Mouse (Mus musculus) limb, embryonic 10.5 days (tissue): Measurements from ENCODE around the gene Cd247. TPM values are rescaled to one million over a fixed set of nuclear protein-coding genes. Genes with fewer than 3 reads are reported as not detected.

Source experiments
- DNase-seq: peaks from one replicate; pipeline ENCODE4 v3.0.0-alpha.2; 2017; ENCODE audit warnings: low spot score
- H3K27ac ChIP-seq: fragments of 300-500 bp; sonication (generic); 2 replicates; pipeline ENCODE4 v1.5.1; 2016; ENCODE audit warnings: mild to moderate bottlenecking
- H3K27me3 ChIP-seq: fragments of 300-500 bp; sonication (generic); 2 replicates; pipeline ENCODE4 v1.6.1; 2016; ENCODE audit warnings: low read depth, mild to moderate bottlenecking; ENCODE audit not compliant: poor library complexity, severe bottlenecking
- H3K36me3 ChIP-seq: fragments of 300-500 bp; sonication (generic); 2 replicates; pipeline ENCODE4 v1.6.1; 2016; ENCODE audit warnings: mild to moderate bottlenecking, moderate library complexity
- H3K4me1 ChIP-seq: fragments of 300-500 bp; sonication (generic); 2 replicates; pipeline ENCODE4 v1.6.1; 2016
- H3K4me3 ChIP-seq: fragments of 300-500 bp; sonication (generic); 2 replicates; pipeline ENCODE4 v1.5.1; 2016; ENCODE audit warnings: mild to moderate bottlenecking, moderate library complexity
- H3K9me3 ChIP-seq: fragments of 300-500 bp; sonication (generic); replicated peaks from 2 replicates; pipeline ENCODE4 v1.6.1; 2016; ENCODE audit warnings: mild to moderate bottlenecking
- WGBS: fragments of 180-500 bp; shearing (Covaris S2); methylation state at CpG from one replicate; pipeline ENCODE4 v1.1.7; 2016; 5-methylcytosine and 5-hydroxymethylcytosine counted together
- polyA plus RNA-seq: library from polyadenylated mRNA; unstranded; fragments of >200 nt; fragmentation: Nextera tagmentation; extraction: Ambion mirVana; gene quantifications from 2 replicates; pipeline ENCODE4 v1.2.1, GENCODE M21; 2016

Gene Cd247
- polyA plus RNA-seq, 1 experiment from 2014 or later, result 1.1 TPM

DNA sequence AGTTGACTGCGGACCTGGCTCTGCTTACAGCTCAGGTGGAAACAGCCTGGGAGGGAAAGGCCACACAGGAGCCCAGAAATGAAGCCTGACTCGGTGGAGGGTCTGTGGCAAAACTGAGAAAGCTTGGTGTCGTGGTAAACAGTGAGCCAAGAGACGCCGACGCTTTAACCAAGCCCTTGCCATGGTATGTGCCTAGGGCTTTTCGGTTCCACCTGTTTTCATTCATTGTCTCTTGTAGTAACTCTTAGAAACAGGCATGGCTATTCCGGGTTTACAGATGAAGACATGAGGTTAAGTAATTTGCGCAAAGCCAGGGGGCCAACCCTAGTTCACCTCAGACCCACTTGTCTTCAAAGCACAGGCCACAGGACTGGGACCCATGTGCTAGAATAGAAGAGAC, 23.9 kb upstream of the Cd247 start:
- peaks cover 35% of the 10 kb centered on the region for H3K27me3 ChIP-seq
- H3K36me3 ChIP-seq, result no peaks in the 10 kb centered on the region
- no peaks in the 10 kb centered on the region for H3K9me3 ChIP-seq
- H3K27ac ChIP-seq, result no peak overlapping the region
- WGBS, result 51% methylated on average over 9 of the region's 9 CpGs
- no peak for DNase-seq
- H3K4me1 ChIP-seq, result peaks cover 29% of the 10 kb centered on the region
- peak overlapping the region; percentile 92 for H3K4me3 ChIP-seq

DNA sequence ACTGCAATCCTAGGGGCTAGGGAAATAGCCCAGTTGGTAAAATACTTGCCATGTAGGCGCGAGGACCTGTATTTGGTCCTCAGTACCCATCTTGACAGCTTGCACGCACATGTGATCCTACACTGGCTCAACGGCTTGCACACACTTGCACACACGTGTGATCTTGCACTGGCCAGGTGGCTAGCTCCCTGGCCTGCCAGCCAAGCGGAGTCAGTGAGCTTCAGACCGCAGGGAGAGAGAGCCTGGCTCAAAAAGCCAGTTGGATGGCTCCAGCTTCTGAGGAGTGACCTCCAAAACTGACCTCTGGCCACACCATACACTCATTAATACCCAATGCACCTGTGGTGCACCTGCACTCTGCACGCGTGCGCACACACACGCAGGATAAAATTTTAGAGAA, 23.4 kb upstream of the Cd247 start:
- Histone ChIP-seq H3K36me3 (no peaks in the 10 kb centered on the region), H3K27me3 (peaks cover 35% of the 10 kb centered on the region), H3K4me3 (peak overlapping the region; percentile 92), H3K9me3 (no peaks in the 10 kb centered on the region), H3K4me1 (peaks cover 29% of the 10 kb centered on the region), H3K27ac (no peak overlapping the region)
- no peak for DNase-seq
- 85% methylated on average over 11 of the region's 11 CpGs for WGBS

DNA sequence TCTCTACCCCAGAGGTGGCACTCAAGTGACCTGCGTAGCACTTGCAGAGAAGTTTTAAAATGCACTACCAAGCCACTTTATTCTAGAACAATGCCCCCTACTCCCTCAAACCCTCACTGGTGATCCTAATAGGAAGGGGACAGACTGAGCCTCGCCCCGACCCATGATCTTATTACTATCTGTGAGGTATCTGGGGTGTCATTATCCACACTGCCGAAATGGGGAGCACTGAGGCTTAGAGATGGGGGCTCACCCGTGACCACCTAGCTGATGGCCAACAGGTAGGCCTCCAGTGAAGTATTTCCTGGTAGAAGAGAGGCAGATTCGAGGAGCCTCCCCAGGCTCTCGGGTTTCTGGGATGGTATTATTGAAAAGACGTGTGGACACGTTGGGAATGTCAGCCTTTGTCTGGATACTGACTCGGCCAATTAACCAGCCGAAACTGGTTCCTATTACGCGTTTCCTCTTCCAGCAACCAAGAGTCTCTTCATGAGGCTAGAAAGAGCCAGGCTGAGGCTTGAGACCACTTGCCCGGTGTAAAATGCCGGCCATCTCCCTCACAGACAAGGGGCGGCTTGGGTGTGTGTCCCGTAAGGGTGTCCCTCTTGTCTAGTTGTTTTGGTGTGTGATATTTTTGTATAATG, 22.7 kb upstream of the Cd247 start:
- Histone ChIP-seq H3K27me3 (peaks cover 35% of the 10 kb centered on the region), H3K4me1 (peaks cover 29% of the 10 kb centered on the region), H3K9me3 (no peaks in the 10 kb centered on the region), H3K36me3 (0 out of 2 replicates have a peak, but pooled peaks cover under 1% of the 10 kb centered on the region), H3K27ac (no peak overlapping the region), H3K4me3 (no peak overlapping the region)
- 86% methylated on average over 17 of the region's 17 CpGs for WGBS
- DNase-seq, result no peak

DNA sequence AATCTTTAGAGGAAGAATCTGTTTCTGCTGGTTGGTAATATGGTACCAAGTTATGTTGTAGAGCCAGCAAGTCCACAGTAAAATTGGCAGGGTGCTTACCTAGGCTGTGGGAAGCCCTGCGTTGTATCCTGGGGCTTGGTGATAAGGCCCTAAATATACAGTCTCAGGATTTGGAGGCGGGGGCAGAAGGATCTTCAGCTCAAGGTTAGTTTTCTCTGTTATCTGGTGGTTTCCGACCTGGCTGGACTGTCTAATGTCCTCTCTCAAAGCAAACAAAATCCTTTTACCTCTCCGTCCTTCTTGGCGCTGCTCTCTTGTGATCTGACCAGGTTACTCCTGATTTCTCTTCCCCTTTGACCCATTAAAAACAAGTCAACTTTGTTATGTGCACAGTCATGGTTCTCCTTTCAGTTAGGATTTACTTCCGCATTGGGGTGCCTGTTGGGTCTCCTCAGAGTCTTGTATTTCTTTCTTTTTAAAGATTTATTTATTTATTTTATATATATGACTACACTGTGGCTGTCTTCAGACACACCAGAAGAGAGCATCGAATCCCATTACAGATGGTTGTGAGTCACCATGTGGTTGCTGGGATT, 22.1 kb upstream of the Cd247 start:
- Histone ChIP-seq H3K4me3 (no peak overlapping the region), H3K36me3 (0 out of 2 replicates have a peak, but pooled peaks cover 2% of the 10 kb centered on the region), H3K9me3 (no peaks in the 10 kb centered on the region), H3K27ac (no peak overlapping the region; the same call in 1 of the 2 replicates), H3K4me1 (peaks cover 31% of the 10 kb centered on the region), H3K27me3 (peaks cover 35% of the 10 kb centered on the region)
- DNase-seq, result no peak
- WGBS, result 92% methylated on average over 7 of the region's 7 CpGs

DNA sequence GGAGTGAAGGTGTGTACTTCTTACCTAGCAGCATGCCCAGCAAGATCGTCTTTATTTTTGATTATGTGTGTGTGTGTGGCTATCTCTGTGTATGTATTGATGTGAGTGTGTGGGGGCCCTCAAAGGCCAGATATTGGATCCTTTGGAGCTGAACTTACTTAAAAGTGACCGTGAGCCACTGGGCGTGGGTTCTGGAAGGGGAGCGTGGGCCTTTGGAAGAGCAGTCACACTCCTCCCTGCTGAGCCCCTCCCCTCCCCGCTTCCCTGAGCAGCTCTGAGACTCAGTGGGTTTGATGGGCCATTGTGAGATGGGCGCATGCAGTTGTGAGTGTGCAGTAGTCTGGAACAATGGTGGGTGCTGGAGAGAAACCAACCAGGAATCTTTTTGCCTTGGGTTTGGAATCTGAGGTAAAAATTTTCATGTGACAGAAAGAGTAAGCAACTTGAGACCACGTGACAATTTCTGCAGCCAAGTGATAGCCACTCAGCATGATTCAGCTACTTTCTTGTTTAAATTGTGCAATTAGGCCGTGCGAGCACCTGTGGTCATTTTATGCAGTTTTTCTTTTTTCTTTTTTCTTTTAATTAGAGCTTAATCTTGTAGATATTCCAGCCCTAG, 19.5 kb upstream of the Cd247 start:
- WGBS, result 85% methylated on average over 9 of the region's 9 CpGs
- Histone ChIP-seq H3K36me3 (0 out of 2 replicates have a peak, but pooled peaks cover 2% of the 10 kb centered on the region), H3K27ac (no peak overlapping the region)

DNA sequence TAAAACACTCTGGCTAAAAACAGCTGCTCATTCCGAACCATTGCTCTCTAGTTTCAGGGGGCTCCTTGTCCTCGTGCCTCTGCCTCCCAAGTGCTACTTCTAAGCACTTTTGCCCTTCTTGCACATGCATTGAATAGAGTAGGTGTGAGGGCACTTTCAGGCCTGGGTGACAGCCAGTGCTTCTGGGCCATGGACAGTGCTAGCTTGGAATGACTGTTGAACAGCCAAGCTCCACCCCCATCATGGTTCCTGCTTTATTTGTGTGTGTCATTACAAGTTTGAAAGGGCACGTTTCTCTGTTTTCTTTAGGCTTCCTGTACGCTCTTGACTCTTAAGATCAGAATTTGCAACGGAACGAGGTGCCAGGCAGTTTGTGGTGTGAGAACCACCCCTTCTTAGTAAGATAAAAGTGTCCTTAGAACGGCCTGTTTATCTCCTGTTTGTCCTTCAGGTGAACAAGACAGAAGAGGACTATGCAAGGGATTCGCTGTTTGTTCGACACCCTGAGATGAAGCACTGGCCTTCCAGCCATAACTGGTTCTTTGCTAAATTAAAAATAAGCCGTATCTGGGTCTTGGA, 18.2 kb upstream of the Cd247 start:
- peaks cover 21% of the 10 kb centered on the region for H3K27me3 ChIP-seq
- no peak for DNase-seq
- H3K4me3 ChIP-seq, result no peak overlapping the region
- H3K4me1 ChIP-seq, result peaks cover 15% of the 10 kb centered on the region; the same call in 1 of the 2 replicates
- no peaks in the 10 kb centered on the region for H3K9me3 ChIP-seq
- WGBS, result 84% methylated on average over 10 of the region's 10 CpGs
- H3K27ac ChIP-seq, result no peak overlapping the region
- 0 out of 2 replicates have a peak, but pooled peaks cover 2% of the 10 kb centered on the region for H3K36me3 ChIP-seq

More for the DNA sequence above, 19.5 kb upstream of the Cd247 start:
- peaks cover 34% of the 10 kb centered on the region for H3K27me3 ChIP-seq
- H3K4me1 ChIP-seq, result peaks cover 27% of the 10 kb centered on the region
- H3K9me3 ChIP-seq, result no peaks in the 10 kb centered on the region
- no peak for DNase-seq
- H3K4me3 ChIP-seq, result no peak overlapping the region

DNA sequence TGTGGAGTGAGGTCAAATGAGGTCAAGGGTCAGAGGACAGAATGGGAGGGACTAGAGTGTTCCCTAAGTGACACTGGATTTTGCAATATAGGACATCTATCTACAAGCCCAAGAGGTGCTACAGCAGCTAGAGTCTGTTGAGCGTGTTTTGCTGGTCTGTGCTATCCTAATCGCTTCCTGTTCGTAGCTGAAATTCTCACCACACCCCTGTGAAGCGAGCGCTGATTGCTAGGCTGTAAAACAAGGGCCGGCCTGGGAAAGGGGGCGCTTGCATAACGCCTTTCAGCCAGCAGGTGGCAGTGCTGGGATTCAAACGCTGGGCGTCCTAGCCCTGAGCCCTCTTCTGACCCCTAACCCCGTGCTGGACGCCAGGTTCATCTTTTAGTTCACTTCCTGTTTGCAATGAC, 17.0 kb upstream of the Cd247 start:
- peaks cover 16% of the 10 kb centered on the region for H3K27me3 ChIP-seq
- H3K9me3 ChIP-seq, result no peaks in the 10 kb centered on the region
- H3K4me3 ChIP-seq, result no peak overlapping the region
- 0 out of 2 replicates have a peak, but pooled peaks cover 2% of the 10 kb centered on the region for H3K36me3 ChIP-seq
- DNase-seq, result peak; percentile 88
- WGBS, result 1% methylated on average over 12 of the region's 12 CpGs
- H3K4me1 ChIP-seq, result peaks cover 8% of the 10 kb centered on the region; the same call in 1 of the 2 replicates
- H3K27ac ChIP-seq, result no peak overlapping the region

DNA sequence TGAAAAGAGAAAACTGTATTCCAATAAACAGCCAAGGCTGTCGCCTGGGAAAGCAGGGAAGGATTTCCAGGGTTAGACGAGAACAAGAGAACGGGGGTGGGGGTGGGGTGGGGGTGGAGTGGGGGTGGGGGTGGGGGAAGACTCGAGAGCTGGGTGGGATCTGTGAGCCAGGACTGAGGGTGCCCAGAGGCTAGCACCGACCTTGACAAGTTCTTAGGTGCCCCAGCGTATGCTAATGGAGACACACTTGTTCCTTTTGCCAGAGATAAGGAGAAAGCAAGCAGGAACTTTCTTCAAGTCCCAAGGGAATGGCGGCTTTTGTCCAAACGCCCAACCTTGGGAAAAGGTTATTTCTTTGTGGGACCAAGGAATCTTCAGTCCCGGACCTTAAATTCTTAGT, 16.5 kb upstream of the Cd247 start:
- H3K4me1 ChIP-seq, result peaks cover 8% of the 10 kb centered on the region; the same call in 1 of the 2 replicates
- H3K27me3 ChIP-seq, result peaks cover 16% of the 10 kb centered on the region
- no peaks in the 10 kb centered on the region for H3K9me3 ChIP-seq
- H3K27ac ChIP-seq, result no peak overlapping the region
- DNase-seq, result no peak
- H3K36me3 ChIP-seq, result 0 out of 2 replicates have a peak, but pooled peaks cover 2% of the 10 kb centered on the region
- 54% methylated on average over 9 of the region's 9 CpGs for WGBS
- H3K4me3 ChIP-seq, result no peak overlapping the region

DNA sequence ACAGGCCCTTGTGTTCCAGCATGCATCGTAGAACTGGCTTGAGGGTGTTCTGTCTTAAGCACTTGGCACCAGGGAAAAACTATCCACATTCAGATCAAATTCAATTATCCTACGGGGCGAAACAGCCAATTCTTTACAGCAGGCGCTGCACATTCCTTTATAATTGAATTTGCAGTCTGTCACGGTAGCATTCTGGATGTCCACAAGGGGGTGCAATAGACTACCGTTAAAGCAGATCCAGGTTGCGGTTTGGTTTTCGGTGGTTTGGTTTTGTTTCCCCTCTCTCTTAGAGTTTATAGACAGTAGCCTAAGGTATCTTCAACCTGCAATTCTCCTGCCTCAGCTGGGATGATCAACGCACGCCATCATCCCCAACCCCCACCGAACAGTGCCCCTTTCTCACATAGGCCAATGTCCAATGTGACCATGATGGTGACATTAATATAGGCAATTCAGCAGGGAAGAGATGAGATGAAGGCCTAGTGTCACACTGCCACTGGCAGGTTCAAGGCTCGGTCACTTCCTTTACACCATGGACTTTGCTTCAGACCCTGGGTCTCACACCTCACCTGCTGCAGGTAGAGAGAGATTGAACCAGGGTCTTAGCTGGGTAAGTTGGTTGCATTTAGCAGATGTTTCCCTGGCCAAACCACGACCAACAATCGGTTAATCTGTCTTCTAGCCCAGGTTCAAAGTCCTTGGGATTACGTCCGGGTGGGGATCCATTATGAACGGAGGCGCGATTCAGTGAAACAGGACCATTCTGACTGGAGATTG, 12.8 kb upstream of the Cd247 start:
- WGBS, result 54% methylated on average over 19 of the region's 19 CpGs
- 0 out of 2 replicates have a peak, but pooled peaks cover 2% of the 10 kb centered on the region for H3K36me3 ChIP-seq
- H3K4me1 ChIP-seq, result peaks cover 17% of the 10 kb centered on the region
- no peaks in the 10 kb centered on the region for H3K9me3 ChIP-seq
- no peak overlapping the region for H3K27ac ChIP-seq
- H3K27me3 ChIP-seq, result peaks cover 15% of the 10 kb centered on the region; the same call in 1 of the 2 replicates
- H3K4me3 ChIP-seq, result no peak overlapping the region
- DNase-seq, result peak; percentile 65

DNA sequence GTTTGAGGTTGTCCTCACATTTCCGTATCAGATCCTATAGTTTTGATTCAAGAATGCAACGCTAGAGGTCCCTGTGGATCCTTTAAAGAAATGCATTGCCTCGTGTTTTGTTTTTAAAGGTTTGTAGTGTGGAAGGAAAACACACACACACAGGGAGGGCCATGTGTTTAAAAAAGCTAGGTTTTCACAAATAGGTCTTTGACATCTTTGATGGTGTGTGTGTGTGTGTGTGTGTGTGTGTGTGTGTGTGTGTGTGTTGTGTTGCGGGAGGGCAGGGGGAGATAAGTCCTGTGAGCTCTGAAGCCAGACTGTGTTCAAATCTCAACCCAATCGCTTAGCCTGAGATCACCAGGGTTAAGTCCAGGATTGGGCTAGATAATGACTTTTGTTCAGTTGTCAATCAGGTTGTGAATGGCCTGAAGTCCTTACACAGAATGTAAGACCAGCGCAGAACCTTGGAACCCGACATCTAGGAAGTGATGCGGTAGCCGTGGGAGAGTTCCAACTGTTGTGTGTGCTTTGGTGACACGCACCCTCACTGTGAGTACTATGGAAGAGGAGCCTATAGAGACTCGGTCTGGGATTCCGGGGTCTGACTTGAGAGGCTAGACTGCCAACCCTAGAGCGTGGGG, 8.4 kb upstream of the Cd247 start:
- no peak for DNase-seq
- Histone ChIP-seq H3K27ac (peak overlapping the region; percentile 77), H3K4me1 (peaks cover 21% of the 10 kb centered on the region), H3K27me3 (peaks cover 28% of the 10 kb centered on the region), H3K4me3 (peak overlapping the region; percentile 53), H3K36me3 (no peaks in the 10 kb centered on the region), H3K9me3 (no peaks in the 10 kb centered on the region)
- 6% methylated on average over 13 of the region's 13 CpGs for WGBS

DNA sequence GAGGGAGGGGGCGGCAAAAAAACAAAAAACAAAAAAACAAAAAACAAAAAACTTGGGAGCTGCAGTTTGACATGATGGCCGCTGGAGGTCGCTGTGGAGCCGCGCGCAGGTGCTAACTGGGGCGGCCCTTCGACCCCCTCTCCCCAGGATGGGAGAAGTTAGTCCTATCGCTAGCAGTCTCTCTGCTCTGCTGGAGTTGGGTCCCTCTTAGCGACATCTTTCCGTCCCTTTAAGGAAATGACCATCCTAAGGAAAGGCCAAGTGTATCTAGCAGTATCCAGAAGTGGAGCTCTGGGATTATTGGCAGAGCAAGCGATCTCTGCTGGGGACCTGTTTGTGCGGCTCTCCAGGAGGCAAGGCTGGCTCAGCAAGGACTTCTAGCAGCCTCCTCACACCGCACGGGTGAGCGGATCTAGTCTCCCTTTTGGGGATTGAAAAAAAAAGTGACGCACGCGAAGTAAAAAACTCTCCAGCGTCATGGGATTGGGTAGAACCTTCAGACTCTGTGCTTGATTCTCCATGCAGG, 7.8 kb upstream of the Cd247 start:
- DNase-seq, result peak; percentile 77
- no peaks in the 10 kb centered on the region for H3K36me3 ChIP-seq
- peak overlapping the region; percentile 53 for H3K4me3 ChIP-seq
- peaks cover 25% of the 10 kb centered on the region for H3K4me1 ChIP-seq
- 3% methylated on average over 20 of the region's 20 CpGs for WGBS
- H3K9me3 ChIP-seq, result no peaks in the 10 kb centered on the region
- H3K27ac ChIP-seq, result peak overlapping the region; percentile 77
- peaks cover 28% of the 10 kb centered on the region for H3K27me3 ChIP-seq

DNA sequence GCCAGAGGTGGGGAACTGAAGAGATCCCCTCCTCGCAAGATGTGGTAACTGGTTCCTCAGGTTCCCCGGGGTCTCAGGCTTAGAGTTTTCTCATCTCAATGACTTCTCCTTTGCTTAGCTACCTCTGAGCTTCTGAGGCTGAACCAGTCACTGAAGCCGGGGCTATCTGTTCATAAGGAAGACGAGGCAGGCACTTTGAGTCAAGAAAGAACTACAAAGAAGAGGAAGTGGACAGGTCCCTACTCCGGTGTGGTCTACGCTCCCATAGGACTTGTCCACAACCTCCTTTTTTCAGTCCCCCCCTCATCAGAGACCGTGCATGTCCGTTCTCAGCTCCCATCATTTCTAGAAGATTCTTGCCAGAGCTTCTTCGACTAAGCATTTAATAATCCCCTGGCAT, 7.1 kb upstream of the Cd247 start:
- Histone ChIP-seq H3K4me1 (peaks cover 33% of the 10 kb centered on the region), H3K27ac (peak overlapping the region; percentile 2; the same call in 1 of the 2 replicates), H3K9me3 (no peaks in the 10 kb centered on the region), H3K36me3 (no peaks in the 10 kb centered on the region), H3K4me3 (no peak overlapping the region), H3K27me3 (peaks cover 28% of the 10 kb centered on the region)
- DNase-seq, result no peak
- 85% methylated on average over 9 of the region's 9 CpGs for WGBS
